Mouse (Mus musculus): ENCODE data around the gene AW822073.
"Not testable (repeated sequence)": the region's sequence is repeated elsewhere in the genome, so short reads cannot be mapped to it uniquely, and the experiment has no call there.

AW822073 gene

DNA sequence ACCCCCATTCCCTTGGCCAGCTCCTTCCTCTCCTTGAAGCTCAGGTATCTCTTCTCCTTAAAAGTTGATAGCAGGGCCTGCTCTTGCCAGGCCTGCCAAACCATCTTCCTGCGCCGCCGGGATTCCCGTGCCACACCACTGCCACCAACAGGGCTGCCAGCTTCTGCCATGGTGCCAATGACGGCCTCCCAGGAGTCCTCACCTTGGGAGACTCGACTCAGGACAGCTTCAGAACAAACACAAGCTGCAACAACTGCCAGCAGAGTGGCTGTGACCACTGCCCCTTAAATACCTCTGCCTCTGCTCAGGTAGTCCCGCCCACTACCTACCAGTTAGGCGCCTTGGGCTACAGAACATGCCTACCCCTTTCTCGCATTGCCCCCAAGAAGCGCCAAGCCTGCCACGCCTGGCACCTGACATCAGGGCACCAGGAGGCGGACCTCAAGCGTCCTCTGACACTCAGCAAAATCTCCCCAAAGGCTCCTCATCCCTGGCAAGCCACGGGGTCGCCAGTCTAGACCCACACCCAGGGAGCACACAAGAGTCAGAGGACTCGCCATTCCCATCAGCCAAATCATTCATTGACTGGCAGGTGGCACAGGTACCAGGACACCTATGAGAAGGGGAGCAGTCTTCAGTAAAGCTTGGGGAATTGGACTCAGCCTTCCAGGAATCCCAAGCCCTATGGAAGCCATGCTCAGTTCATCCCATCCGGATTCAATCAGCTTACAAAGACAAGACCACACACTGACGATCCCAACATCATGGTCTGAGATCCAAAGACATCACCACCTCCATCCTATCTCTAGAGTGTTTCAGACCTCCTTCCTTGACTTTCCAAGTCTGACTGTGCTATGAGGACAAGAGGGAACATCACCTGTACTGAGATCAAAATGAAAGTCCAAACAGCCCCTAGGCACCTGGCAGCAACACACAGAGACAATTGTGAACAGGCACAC lies at the start of gene AW822073:
AW822073 (minus strand) TSS at position 104 of the 959 bp plus-strand sequence.
- DNase-seq: peak in 1 of 2 experiments; percentile 49

GRCm38 (mm10) chr10:58258466-58258865 lies 33.7 kb upstream of the AW822073 start:
- DNase-seq: no peak

DNA sequence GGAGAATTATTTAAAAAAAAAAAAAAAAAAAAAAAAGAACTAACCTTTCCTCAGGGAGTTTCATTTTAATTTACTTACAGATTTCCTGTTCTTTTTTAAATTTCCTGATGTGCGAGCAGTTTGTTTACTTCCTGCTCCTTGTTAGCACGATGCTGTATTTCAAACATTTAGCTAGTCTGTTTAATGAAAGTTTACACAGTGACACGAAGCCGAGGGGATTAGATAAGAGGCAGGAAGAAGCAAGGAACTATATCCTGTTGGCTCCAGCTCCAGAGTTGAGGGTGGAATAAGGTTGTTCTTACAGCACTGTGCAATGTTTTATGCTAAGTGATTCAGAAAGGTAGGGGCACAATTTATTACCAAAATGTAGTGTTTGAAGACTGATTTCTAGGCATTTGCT lies 31.2 kb upstream of the AW822073 start:
- DNase-seq: peak in 1 of 2 experiments; percentile 64

- DNase-seq: peak; percentile 95 to 97
Measured at GRCm38 (mm10) chr10:58255213-58255892, 30.6 kb upstream of the AW822073 start, which contains the start of gene Gcc2. Gcc2 (plus strand) TSS chr10:58255497.

DNA sequence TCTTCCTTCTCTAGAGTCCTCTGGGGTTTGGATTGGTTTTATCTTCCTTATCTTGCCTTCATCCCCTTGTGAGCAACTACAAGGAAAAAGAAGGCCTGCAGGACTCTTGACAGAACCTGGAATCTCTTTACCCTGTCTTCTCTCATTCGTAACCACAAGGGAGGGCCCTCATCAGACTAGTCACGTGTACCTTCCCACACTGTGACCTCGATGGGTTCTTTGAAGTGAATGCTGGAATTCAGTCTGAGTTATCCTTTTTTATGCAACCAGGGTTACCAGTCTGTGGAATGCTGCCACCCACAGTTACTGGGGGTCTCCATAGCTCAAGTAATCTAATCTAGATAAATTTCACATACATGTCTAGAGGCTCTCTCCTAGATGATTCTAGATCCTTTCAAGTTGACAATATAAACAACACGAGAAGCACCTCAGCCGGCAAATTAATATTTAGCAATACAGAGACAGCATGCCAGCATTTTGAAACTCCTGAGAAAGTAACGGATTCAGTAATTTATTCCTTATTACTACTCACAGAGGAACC lies 30.0 kb upstream of the AW822073 start:
- no peak for DNase-seq

GRCm38 (mm10) chr10:58249535-58249934 lies 24.8 kb upstream of the AW822073 start:
- no peak for DNase-seq

GRCm38 (mm10) chr10:58238984-58239740 lies 14.4 kb upstream of the AW822073 start:
- peak in 1 of 2 experiments; percentile 64 for DNase-seq

DNA sequence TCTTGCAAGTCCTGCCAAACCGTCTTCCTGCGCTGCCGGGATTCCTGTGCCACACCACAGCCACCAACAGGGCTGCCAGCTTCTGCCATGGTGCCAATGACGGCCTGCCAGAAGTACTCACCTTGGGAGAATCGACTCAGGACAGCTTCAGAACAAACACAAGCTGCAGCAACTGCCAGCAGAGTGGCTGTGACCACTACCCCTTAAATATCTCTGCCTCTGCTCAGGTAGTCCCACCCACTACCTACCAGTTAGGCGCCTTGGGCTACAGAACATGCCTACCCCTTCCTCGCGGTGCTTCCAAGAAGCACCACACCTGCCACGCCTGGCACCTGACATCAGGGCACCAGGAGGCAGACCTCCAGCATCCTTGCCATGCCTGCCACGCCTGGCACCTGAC lies 11.9 kb upstream of the AW822073 start, which contains the start of gene Gm4981:
Gm4981 (minus strand) TSS at position 89 of the 400 bp plus-strand sequence.
- no peak for DNase-seq

DNA sequence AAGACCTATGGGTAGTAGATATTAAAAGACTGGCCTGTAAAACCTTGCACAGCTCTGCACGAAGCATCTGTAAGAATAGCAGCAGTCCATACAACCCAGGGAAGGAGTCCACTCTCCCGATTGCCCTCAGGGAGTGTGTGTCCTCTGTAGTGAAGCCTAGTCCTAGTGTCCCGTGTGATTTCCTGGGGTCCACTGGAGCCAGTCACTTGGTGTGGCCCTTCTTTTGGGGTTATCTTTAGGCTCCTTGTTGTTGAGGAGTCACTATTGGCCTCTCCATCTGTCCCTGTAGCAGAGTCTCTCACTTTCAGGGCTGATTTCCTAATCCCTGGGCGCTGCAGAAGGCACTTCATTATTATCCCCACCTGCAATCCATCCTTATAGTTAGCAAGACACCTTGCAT lies 10.3 kb upstream of the AW822073 start:
- peak in 1 of 2 experiments; percentile 23 for DNase-seq

DNA sequence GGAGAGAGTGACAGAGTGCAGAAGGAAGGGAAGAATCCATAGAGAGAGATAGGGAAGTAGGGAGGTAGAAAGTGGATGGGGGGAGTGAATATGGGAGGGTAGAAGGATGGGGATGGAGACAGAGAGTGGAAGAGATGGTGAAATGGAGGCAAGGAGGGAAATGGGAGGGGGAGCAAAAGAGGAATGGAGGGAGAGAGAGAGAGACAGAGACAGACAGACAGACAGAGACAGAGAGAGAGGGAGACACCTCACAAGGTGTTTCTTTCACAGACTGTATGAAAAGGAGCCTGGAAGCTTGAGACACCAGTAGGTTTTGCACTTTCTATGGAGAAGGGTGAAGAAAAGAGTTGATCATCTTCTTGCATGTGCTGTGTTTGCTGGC lies 9.0 kb upstream of the AW822073 start:
- DNase-seq: not testable (repeated sequence)

DNA sequence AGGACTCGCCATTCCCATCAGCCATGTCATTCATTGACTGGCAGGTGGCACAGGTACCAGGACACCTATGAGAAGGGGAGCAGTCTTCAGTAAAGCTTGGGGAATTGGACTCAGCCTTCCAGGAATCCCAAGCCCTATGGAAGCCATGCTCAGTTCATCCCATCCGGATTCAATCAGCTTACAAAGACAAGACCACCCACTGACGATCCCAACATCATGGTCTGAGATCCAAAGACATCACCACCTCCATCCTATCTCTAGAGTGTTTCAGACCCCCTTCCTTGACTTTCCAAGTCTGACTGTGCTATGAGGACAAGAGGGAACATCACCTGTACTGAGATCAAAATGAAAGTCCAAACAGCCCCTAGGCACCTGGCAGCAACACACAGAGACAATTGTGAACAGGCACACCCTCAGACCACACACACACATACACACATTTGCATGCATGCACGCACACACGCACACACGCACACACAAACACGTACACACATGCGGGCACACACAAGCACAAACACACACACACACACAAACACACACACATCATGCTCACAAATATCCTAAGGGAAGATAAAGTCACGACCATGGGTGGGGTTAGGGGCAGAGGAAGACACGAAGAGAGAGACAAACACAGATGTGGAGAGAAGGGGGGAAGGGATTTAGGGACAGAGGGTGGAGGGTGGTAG lies 8.5 kb upstream of the AW822073 start:
- peak in 1 of 2 experiments; percentile 33 for DNase-seq

- peak in 1 of 2 experiments; percentile 31 for DNase-seq
Measured at GRCm38 (mm10) chr10:58232641-58232969, 7.9 kb upstream of the AW822073 start, which contains the start of gene Duxf3. Duxf3 (minus strand) TSS chr10:58232675.

GRCm38 (mm10) chr10:58231779-58232640 lies 7.3 kb upstream of the AW822073 start:
- peak; percentile 65 to 76 for DNase-seq

GRCm38 (mm10) chr10:58231088-58231487 lies 6.4 kb upstream of the AW822073 start:
- peak in 1 of 2 experiments; percentile 57 for DNase-seq

- DNase-seq: not testable (repeated sequence)
Measured at GRCm38 (mm10) chr10:58230021-58230420, 5.3 kb upstream of the AW822073 start.

GRCm38 (mm10) chr10:58227798-58228197 lies 3.1 kb upstream of the AW822073 start:
- peak in 1 of 2 experiments; percentile 44 for DNase-seq

DNA sequence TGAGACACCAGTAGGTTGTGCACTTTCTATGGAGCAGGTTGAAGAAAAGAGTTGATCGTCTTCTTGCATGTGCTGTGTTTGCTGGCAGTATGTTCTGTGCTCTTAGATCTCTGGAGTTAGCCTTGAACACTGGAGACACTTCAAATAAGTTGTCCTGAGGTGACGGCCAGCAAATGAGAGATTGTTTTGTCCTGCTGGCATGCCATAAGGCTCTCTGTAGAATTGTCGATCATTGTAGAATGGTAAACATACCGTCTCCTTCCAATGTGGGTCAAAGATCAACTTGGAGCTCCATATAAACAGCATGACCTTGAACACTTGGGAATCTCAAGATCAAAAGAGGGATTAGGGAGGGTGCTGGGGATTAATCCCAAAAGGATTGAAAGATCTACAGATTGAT lies 1.6 kb upstream of the AW822073 start:
- DNase-seq: not testable (repeated sequence)

DNA sequence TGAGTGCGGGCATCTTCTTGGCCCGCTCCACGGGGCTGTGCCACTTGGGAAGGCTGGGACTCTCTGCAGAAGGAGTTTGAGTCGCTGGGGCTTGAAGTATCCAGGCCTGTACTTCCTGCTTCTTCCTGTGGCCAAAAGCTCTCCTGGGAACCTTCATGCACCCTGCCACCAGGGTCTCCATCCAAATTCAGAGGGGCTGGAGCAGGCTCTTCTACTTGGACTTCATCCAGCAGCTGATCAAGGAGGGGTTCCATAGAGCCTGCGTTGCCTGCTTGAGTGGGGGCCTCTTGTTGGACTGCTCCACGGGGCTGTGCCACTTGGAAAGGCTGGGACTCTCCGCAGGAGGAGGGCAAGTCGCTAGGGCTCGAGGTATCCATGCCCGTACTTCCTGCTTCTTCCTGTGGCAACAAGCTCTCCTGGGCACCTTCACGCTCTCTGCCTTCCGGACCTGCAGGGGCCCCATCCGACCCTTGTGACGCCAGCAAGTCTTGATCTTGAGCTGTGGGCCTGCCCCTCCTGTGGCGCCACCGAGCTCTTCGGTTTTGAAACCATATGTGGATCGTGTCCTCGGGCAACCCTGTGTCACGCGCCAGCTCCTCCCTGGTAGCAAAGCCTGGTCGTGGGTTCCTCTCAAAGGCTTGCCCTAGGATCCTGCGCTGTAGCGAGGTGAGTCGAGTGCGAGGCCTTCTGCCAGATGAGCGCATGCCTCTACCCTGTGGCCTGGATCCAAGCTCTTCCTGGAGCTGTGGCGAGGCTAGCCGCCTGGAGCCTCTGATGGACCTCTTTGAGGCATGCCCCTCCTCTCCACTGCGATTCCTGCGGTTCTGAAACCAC lies 541 bp downstream of the AW822073 start:
- peak; percentile 54 to 72 for DNase-seq

DNA sequence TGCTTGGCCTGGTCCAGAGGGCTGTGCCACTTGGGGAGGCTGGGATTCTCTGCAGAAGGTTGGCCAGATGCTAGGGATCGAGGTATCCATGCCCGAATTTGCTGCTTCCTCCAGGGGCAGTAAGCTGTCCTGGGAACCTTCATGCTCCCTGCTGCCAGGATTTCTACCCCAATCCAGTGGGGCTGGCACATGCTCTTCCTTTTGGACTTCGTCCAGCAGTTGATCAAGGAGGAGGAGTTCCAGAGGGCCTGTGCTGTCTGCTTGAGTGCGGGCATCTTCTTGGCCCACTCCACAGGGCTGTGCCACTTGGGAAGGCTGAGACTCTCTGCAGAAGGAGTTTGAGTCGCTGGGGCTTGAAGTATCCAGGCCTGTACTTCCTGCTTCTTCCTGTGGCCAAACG lies 1.6 kb downstream of the AW822073 start:
- not testable (repeated sequence) for DNase-seq

- DNase-seq: not testable (repeated sequence)
Measured at GRCm38 (mm10) chr10:58221571-58221970, 3.2 kb downstream of the AW822073 start.

All from lung, adult 18-20 months (tissue).